Mouse (Mus musculus) heart, adult 2 months (tissue): ENCODE data around the gene Ppm1a. TPM values are rescaled to one million over a fixed set of nuclear protein-coding genes. Genes with fewer than 3 reads are reported as not detected.
A peak's percentile ranks its signal among the peaks of the same experiment; 100 is the strongest.
"Not testable (repeated sequence)": the region's sequence is repeated elsewhere in the genome, so short reads cannot be mapped to it uniquely, and the experiment has no call there.

ENCODE experiments used
- DNase-seq, 2 experiments: peaks; one replicate each; pipeline ENCODE4 v3.0.0; 2021
- H3K27ac ChIP-seq: fragments of 200-600 bp; 2 replicates; pipeline ENCODE4 v1.8.1; 2022
- H3K27me3 ChIP-seq: fragments of 200-500 bp; 2 replicates; pipeline ENCODE4 v1.6.1; 2012; ENCODE audit warnings: mild to moderate bottlenecking, low read length, inconsistent platforms, mixed read lengths; ENCODE audit not compliant: control insufficient read depth, insufficient read depth
- H3K36me3 ChIP-seq: fragments of 200-500 bp; 2 replicates; pipeline ENCODE4 v1.6.1; 2012; ENCODE audit warnings: low read length, inconsistent platforms; ENCODE audit not compliant: control insufficient read depth, insufficient read depth
- H3K4me1 ChIP-seq: fragments of 200-500 bp; 2 replicates; pipeline ENCODE4 v1.6.1; 2011; ENCODE audit warnings: low read length; ENCODE audit not compliant: control insufficient read depth, insufficient read depth
- H3K4me3 ChIP-seq: fragments of 200-600 bp; 2 replicates; pipeline ENCODE4 v1.8.1; 2022
- H3K79me2 ChIP-seq: fragments of 200-500 bp; replicated peaks from 2 replicates; pipeline ENCODE4 v1.6.1; 2012; ENCODE audit warnings: mild to moderate bottlenecking, inconsistent platforms, low read length, moderate library complexity, mixed read lengths; ENCODE audit not compliant: control insufficient read depth, insufficient read depth
- H3K9ac ChIP-seq: fragments of 200-500 bp; 2 replicates; pipeline ENCODE4 v1.6.1; 2012; ENCODE audit warnings: low read depth, mild to moderate bottlenecking, control low read depth, inconsistent platforms, low read length, mixed read lengths
- CTCF ChIP-seq: fragments of 200-600 bp; IDR thresholded peaks from 2 replicates; pipeline ENCODE4 v1.8.1; 2022; ENCODE audit warnings: antibody characterized with exemption, mild to moderate bottlenecking, moderate library complexity
- EP300 ChIP-seq: fragments of 200-500 bp; IDR thresholded peaks from 2 replicates; pipeline ENCODE4 v1.6.1; 2011; ENCODE audit warnings: low read depth, low read length, control low read depth; ENCODE audit not compliant: insufficient read depth
- POLR2A ChIP-seq: fragments of 200-500 bp; IDR thresholded peaks from 2 replicates; pipeline ENCODE4 v1.6.1; 2011; ENCODE audit warnings: mild to moderate bottlenecking, low read depth, low read length, control low read depth; ENCODE audit not compliant: insufficient read depth
- WGBS: fragments of 180-500 bp; shearing (Covaris S2); methylation state at CpG from one replicate; pipeline ENCODE4 v1.1.7; 2018; 5-methylcytosine and 5-hydroxymethylcytosine counted together
- intact Hi-C: fragments of 180-260 bp; cut with DNase I; formaldehyde crosslinking; loops from one replicate; pipeline ENCODE4 v1.15.1; 2025
- polyA plus RNA-seq: library from polyadenylated mRNA; depleted of rRNA; stranded (reverse); fragments of >200 nt; gene quantifications from 2 replicates; pipeline ENCODE4 v1.2.3, GENCODE M21; 2012
- total RNA-seq, 2 experiments: library from RNA; stranded (reverse); gene quantifications; 2 replicates each; pipeline ENCODE4 v1.2.3; 2021

The Ppm1a gene
- total and polyA plus RNA-seq, 3 experiments: 78.4 to 258 (median 218) TPM

DNA sequence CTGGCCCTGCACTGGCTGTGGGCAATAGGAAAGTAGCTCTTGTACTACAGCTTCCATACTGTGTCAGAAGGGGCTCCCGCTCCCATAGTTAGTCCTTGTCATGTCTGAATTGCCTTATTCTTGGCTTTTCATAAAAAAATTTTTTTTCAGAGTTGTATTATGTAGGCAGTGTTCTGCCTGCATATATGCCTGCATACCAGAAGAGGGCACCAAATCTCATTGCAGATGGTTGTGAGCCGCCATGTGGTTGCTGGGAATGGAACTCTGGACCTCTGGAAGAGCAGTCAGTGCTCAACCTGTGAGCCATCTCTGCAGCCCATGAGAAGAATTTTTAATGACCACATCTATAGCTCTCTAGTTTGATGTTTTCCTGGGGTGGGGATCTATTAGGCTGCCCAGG is 13.9 kb downstream of the Ppm1a start:
- intact Hi-C loops: no loop called here
- WGBS: 96% methylated on average over 2 of the region's 2 CpGs
- Histone ChIP-seq H3K36me3 (peaks cover 7% of the 10 kb centered on the region), H3K27me3 (no peaks in the 10 kb centered on the region), H3K4me1 (peaks cover 11% of the 10 kb centered on the region), H3K4me3 (no peak overlapping the region), H3K79me2 (peaks cover 15% of the 10 kb centered on the region), H3K9ac (no peak overlapping the region), H3K27ac (no peak overlapping the region)
- no peak for DNase-seq
- TF ChIP-seq CTCF (peak; percentile 47), EP300 (no peak), POLR2A (no peak)

DNA sequence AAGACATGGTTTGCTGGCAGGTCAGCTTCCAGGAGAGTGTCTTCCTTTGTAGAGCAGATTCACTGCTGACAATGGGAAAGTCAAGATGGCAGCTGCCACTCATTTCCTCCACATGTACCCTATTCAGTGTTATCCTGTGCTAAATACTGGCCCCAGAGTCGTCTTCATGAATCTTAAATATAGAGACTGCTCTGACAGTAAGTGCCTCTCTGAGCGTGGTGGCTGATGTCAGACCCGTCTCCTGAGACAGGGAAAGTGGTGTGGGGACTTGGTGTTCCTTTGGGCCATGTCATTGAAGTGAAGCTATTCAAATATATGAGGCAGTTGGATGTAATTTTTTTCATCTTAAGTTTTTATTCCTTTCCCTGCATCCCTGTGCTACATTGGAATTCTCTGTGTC is 14.5 kb downstream of the Ppm1a start:
- Histone ChIP-seq H3K27ac (no peak overlapping the region), H3K79me2 (peaks cover 15% of the 10 kb centered on the region), H3K27me3 (no peaks in the 10 kb centered on the region), H3K4me3 (no peak overlapping the region), H3K9ac (no peak overlapping the region), H3K36me3 (peaks cover 7% of the 10 kb centered on the region), H3K4me1 (peaks cover 11% of the 10 kb centered on the region)
- no peak for DNase-seq
- intact Hi-C loops: no loop called here
- WGBS: 64% methylated on average over 3 of the region's 3 CpGs
- TF ChIP-seq EP300 (no peak), POLR2A (no peak), CTCF (no peak)

DNA sequence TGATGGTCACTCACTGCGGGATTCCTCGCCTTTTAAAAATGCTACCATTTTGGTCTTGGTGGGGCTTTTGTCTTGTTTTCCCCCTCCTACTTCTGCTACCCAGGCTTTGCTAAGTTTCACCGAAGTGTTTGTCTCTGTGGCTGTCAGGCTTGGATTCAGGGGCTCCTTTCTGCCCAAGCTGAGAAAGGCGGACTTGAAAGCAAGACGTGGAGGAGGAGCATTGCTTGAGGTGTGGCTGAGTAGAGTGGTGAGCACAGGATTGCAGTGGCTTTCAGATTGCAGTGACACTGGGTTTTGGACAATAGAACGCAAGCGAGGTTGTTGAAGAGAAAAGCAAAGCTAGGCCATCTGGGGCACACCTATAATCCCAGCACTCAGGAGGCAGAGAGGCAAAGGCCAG is 16.7 kb downstream of the Ppm1a start:
- DNase-seq: no peak
- Histone ChIP-seq H3K79me2 (peaks cover 12% of the 10 kb centered on the region), H3K4me3 (no peak overlapping the region), H3K9ac (no peak overlapping the region), H3K27me3 (no peaks in the 10 kb centered on the region), H3K4me1 (peaks cover 10% of the 10 kb centered on the region), H3K27ac (no peak overlapping the region), H3K36me3 (peaks cover 4% of the 10 kb centered on the region; the same call in 1 of the 2 replicates)
- WGBS: 82% methylated on average over 7 of the region's 7 CpGs
- intact Hi-C loops: no loop called here
- TF ChIP-seq CTCF (no peak), EP300 (no peak)

DNA sequence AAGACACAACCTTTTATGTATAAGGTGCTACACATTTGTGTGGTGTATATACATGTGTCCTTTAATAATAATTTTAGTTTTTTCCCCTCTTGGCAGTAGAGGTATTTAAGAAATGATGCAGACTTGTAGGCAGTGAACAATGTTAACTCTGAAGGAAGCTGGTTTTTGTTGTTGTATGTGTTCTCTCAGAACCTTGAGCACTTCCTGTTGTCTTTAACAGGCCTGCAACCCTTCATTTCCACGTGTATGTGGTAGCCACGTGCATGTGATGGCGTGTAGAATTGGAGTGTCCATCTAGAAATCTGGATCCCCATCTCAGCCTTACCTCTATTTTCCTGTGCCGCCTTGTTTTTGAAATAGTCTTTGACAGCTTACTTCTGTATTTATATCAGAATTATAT is 20.0 kb downstream of the Ppm1a start:
- 57% methylated on average over 4 of the region's 4 CpGs for WGBS
- H3K4me3 ChIP-seq: no peak overlapping the region
- H3K36me3 ChIP-seq: peaks cover 7% of the 10 kb centered on the region
- no peak for DNase-seq
- peaks cover 3% of the 10 kb centered on the region for H3K4me1 ChIP-seq
- intact Hi-C loops: no loop called here
- H3K9ac ChIP-seq: no peak overlapping the region
- H3K27me3 ChIP-seq: no peaks in the 10 kb centered on the region
- no peak overlapping the region for H3K27ac ChIP-seq
- peaks cover 6% of the 10 kb centered on the region for H3K79me2 ChIP-seq
- TF ChIP-seq POLR2A (no peak), EP300 (no peak)

DNA sequence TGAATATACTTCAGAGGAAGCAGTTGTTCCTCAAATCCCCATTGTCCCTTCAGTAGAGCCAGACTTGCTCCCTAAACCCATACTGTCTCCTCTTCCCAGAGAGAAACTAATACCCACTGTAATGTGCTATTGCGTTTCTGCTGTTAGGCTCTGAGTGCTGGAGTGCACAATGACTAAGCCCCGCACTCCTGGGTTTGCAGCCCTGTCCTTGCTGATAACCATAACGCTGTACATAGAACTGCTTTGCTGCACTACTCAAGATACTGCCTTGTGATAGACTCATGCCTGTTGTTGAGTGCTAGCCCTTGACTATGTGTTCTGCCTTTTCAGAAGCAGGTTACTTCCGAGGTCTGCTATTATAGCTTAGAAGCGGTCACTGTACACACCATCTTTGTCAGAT is 22.9 kb downstream of the Ppm1a start:
- Histone ChIP-seq H3K4me1 (peaks cover 3% of the 10 kb centered on the region), H3K27ac (no peak overlapping the region), H3K27me3 (no peaks in the 10 kb centered on the region), H3K9ac (no peak overlapping the region), H3K79me2 (peaks cover 6% of the 10 kb centered on the region), H3K4me3 (no peak overlapping the region), H3K36me3 (peaks cover 10% of the 10 kb centered on the region)
- WGBS: 71% methylated on average over 5 of the region's 5 CpGs
- TF ChIP-seq CTCF (no peak), EP300 (no peak), POLR2A (no peak)
- DNase-seq: no peak
- intact Hi-C loops: no loop called here

DNA sequence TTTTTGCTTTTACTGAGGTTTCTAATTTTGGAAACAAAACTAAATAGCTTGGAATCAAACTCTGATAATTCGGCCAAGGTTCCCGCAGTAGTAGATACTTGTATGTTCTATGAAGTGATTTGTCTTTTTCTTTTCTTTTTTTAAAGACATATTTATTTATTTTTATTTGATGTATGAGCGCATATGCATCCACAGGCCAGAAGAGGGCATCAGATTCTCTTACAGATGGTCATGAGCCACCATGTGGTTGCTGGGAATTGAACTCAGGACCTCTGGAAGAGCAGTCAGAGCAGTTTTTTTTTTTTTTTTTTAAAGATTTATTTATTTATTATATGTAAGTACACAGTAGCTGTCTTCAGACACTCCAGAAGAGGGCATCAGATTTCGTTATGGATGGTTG is 25.5 kb downstream of the Ppm1a start:
- H3K36me3 ChIP-seq, DNase-seq, H3K27me3 ChIP-seq, H3K9ac ChIP-seq, H3K79me2 ChIP-seq, intact Hi-C loops, H3K4me1 ChIP-seq, H3K4me3 ChIP-seq, H3K27ac ChIP-seq: not testable (repeated sequence)
- peak; percentile 53 for TF ChIP-seq CTCF
- 65% methylated on average over 4 of the region's 4 CpGs for WGBS
